Mouse (Mus musculus): ENCODE results near the gene Olfm4. TPM values are rescaled to one million over a fixed set of nuclear protein-coding genes. Genes with fewer than 3 reads are reported as not detected.
A peak's percentile ranks its signal among the peaks of the same experiment; 100 is the strongest.

Olfm4 gene
- polyA plus RNA-seq, 1 experiment from 2014 or later, result 1.2 TPM

- Histone ChIP-seq H3K36me3 (ENCODE audit: control insufficient read depth, insufficient read depth, low read length) (no peaks in the 10 kb centered on the region), H3K4me3 (ENCODE audit: low read length) (no peak overlapping the region), H3K9me3 (ENCODE audit: control insufficient read depth, low read length) (no peaks in the 10 kb centered on the region), H3K27me3 (replicated peaks; ENCODE audit: control insufficient read depth, insufficient read depth, low read length) (no peaks in the 10 kb centered on the region), H3K4me1 (ENCODE audit: control insufficient read depth, insufficient read depth, low read depth, low read length) (no peaks in the 10 kb centered on the region), H3K9ac (ENCODE audit: low read depth, low read length) (no peak overlapping the region), H3K27ac (ENCODE audit: low read depth, low read length) (no peak overlapping the region), H3K4me2 (ENCODE audit: low read length) (no peak overlapping the region)
- 75% methylated on average over 3 of the region's 3 CpGs for WGBS
- ATAC-seq, result no peak
These were observed 23.8 kb downstream of the Olfm4 start for GRCm38 (mm10) chr14:80007686-80008085.

- Histone ChIP-seq H3K27me3 (replicated peaks; ENCODE audit: control insufficient read depth, insufficient read depth, low read length) (no peaks in the 10 kb centered on the region), H3K4me1 (ENCODE audit: control insufficient read depth, insufficient read depth, low read depth, low read length) (no peaks in the 10 kb centered on the region), H3K9me3 (ENCODE audit: control insufficient read depth, low read length) (no peaks in the 10 kb centered on the region), H3K4me3 (ENCODE audit: low read length) (no peak overlapping the region), H3K4me2 (ENCODE audit: low read length) (no peak overlapping the region), H3K27ac (ENCODE audit: low read depth, low read length) (no peak overlapping the region), H3K9ac (ENCODE audit: low read depth, low read length) (no peak overlapping the region), H3K36me3 (ENCODE audit: control insufficient read depth, insufficient read depth, low read length) (no peaks in the 10 kb centered on the region)
- ATAC-seq, result no peak
- 90% methylated on average over 3 of the region's 3 CpGs for WGBS
These were observed 26.5 kb downstream of the Olfm4 start for GRCm38 (mm10) chr14:80010426-80010825.

GRCm38 (mm10) chr14:80014966-80015365 is 31.1 kb downstream of the Olfm4 start:
- no peaks in the 10 kb centered on the region for H3K36me3 ChIP-seq (ENCODE audit: control insufficient read depth, insufficient read depth, low read length)
- ATAC-seq, result peak; percentile 53; the same call in 1 of the 2 replicates
- H3K27me3 ChIP-seq (replicated peaks; ENCODE audit: control insufficient read depth, insufficient read depth, low read length), result no peaks in the 10 kb centered on the region

GRCm38 (mm10) chr14:80016112-80016511 is 32.2 kb downstream of the Olfm4 start:
- Histone ChIP-seq H3K4me2 (ENCODE audit: low read length) (no peak overlapping the region), H3K9me3 (ENCODE audit: control insufficient read depth, low read length) (no peaks in the 10 kb centered on the region), H3K4me3 (ENCODE audit: low read length) (no peak overlapping the region), H3K27me3 (replicated peaks; ENCODE audit: control insufficient read depth, insufficient read depth, low read length) (no peaks in the 10 kb centered on the region), H3K4me1 (ENCODE audit: control insufficient read depth, insufficient read depth, low read depth, low read length) (no peaks in the 10 kb centered on the region), H3K36me3 (ENCODE audit: control insufficient read depth, insufficient read depth, low read length) (no peaks in the 10 kb centered on the region), H3K9ac (ENCODE audit: low read depth, low read length) (no peak overlapping the region), H3K27ac (ENCODE audit: low read depth, low read length) (no peak overlapping the region)
- no peak for ATAC-seq

More at GRCm38 (mm10) chr14:80014966-80015365, 31.1 kb downstream of the Olfm4 start:
- Histone ChIP-seq H3K4me3 (ENCODE audit: low read length) (no peak overlapping the region), H3K4me1 (ENCODE audit: control insufficient read depth, insufficient read depth, low read depth, low read length) (no peaks in the 10 kb centered on the region), H3K9ac (ENCODE audit: low read depth, low read length) (no peak overlapping the region), H3K9me3 (ENCODE audit: control insufficient read depth, low read length) (no peaks in the 10 kb centered on the region), H3K4me2 (ENCODE audit: low read length) (no peak overlapping the region), H3K27ac (ENCODE audit: low read depth, low read length) (no peak overlapping the region)
- 21% methylated on average over 6 of the region's 6 CpGs for WGBS

GRCm38 (mm10) chr14:80026078-80026477 is 42.2 kb downstream of the Olfm4 start:
- Histone ChIP-seq H3K4me2 (ENCODE audit: low read length) (no peak overlapping the region), H3K4me1 (ENCODE audit: control insufficient read depth, insufficient read depth, low read depth, low read length) (no peaks in the 10 kb centered on the region; the same call in 1 of the 2 replicates), H3K27me3 (replicated peaks; ENCODE audit: control insufficient read depth, insufficient read depth, low read length) (no peaks in the 10 kb centered on the region), H3K36me3 (ENCODE audit: control insufficient read depth, insufficient read depth, low read length) (no peaks in the 10 kb centered on the region), H3K9me3 (ENCODE audit: control insufficient read depth, low read length) (no peaks in the 10 kb centered on the region), H3K27ac (ENCODE audit: low read depth, low read length) (no peak overlapping the region), H3K4me3 (ENCODE audit: low read length) (no peak overlapping the region), H3K9ac (ENCODE audit: low read depth, low read length) (no peak overlapping the region)
- no peak for ATAC-seq
- WGBS, result 62% methylated on average over 6 of the region's 6 CpGs

GRCm38 (mm10) chr14:80029297-80030001 is 45.6 kb downstream of the Olfm4 start:
- no peak overlapping the region for H3K27ac ChIP-seq (ENCODE audit: low read depth, low read length)
- no peak overlapping the region for H3K4me3 ChIP-seq (ENCODE audit: low read length)
- H3K9ac ChIP-seq (ENCODE audit: low read depth, low read length), result no peak overlapping the region
- no peaks in the 10 kb centered on the region for H3K27me3 ChIP-seq (replicated peaks; ENCODE audit: control insufficient read depth, insufficient read depth, low read length)
- H3K9me3 ChIP-seq (ENCODE audit: control insufficient read depth, low read length), result no peaks in the 10 kb centered on the region
- no peak overlapping the region for H3K4me2 ChIP-seq (ENCODE audit: low read length)
- ATAC-seq, result no peak
- 80% methylated on average over 3 of the region's 3 CpGs for WGBS
- H3K4me1 ChIP-seq (ENCODE audit: control insufficient read depth, insufficient read depth, low read depth, low read length), result no peaks in the 10 kb centered on the region
- H3K36me3 ChIP-seq (ENCODE audit: control insufficient read depth, insufficient read depth, low read length), result no peaks in the 10 kb centered on the region

GRCm38 (mm10) chr14:80039645-80040272 is 55.9 kb downstream of the Olfm4 start:
- no peak overlapping the region for H3K4me3 ChIP-seq (ENCODE audit: low read length)

GRCm38 (mm10) chr14:80046104-80046734 is 62.3 kb downstream of the Olfm4 start:
- Histone ChIP-seq H3K27ac (ENCODE audit: low read depth, low read length) (no peak overlapping the region), H3K9ac (ENCODE audit: low read depth, low read length) (no peak overlapping the region), H3K4me1 (ENCODE audit: control insufficient read depth, insufficient read depth, low read depth, low read length) (no peaks in the 10 kb centered on the region), H3K9me3 (ENCODE audit: control insufficient read depth, low read length) (no peaks in the 10 kb centered on the region), H3K4me3 (ENCODE audit: low read length) (no peak overlapping the region), H3K36me3 (ENCODE audit: control insufficient read depth, insufficient read depth, low read length) (no peaks in the 10 kb centered on the region), H3K4me2 (ENCODE audit: low read length) (no peak overlapping the region), H3K27me3 (replicated peaks; ENCODE audit: control insufficient read depth, insufficient read depth, low read length) (no peaks in the 10 kb centered on the region)
- ATAC-seq, result no peak
- WGBS, result 89% methylated on average over 6 of the region's 6 CpGs

More at GRCm38 (mm10) chr14:80039645-80040272, 55.9 kb downstream of the Olfm4 start:
- peak; percentile 54; the same call in 1 of the 2 replicates for ATAC-seq
- Histone ChIP-seq H3K36me3 (ENCODE audit: control insufficient read depth, insufficient read depth, low read length) (no peaks in the 10 kb centered on the region), H3K9me3 (ENCODE audit: control insufficient read depth, low read length) (no peaks in the 10 kb centered on the region), H3K9ac (ENCODE audit: low read depth, low read length) (no peak overlapping the region), H3K27ac (ENCODE audit: low read depth, low read length) (no peak overlapping the region), H3K27me3 (replicated peaks; ENCODE audit: control insufficient read depth, insufficient read depth, low read length) (no peaks in the 10 kb centered on the region), H3K4me2 (ENCODE audit: low read length) (no peak overlapping the region), H3K4me1 (ENCODE audit: control insufficient read depth, insufficient read depth, low read depth, low read length) (no peaks in the 10 kb centered on the region)
- 52% methylated on average over 4 of the region's 4 CpGs for WGBS

- Histone ChIP-seq H3K36me3 (ENCODE audit: control insufficient read depth, insufficient read depth, low read length) (no peaks in the 10 kb centered on the region), H3K4me1 (ENCODE audit: control insufficient read depth, insufficient read depth, low read depth, low read length) (no peaks in the 10 kb centered on the region), H3K4me3 (ENCODE audit: low read length) (no peak overlapping the region), H3K27ac (ENCODE audit: low read depth, low read length) (no peak overlapping the region), H3K4me2 (ENCODE audit: low read length) (no peak overlapping the region), H3K9ac (ENCODE audit: low read depth, low read length) (no peak overlapping the region), H3K27me3 (replicated peaks; ENCODE audit: control insufficient read depth, insufficient read depth, low read length) (no peaks in the 10 kb centered on the region), H3K9me3 (ENCODE audit: control insufficient read depth, low read length) (no peaks in the 10 kb centered on the region)
- ATAC-seq, result peak; percentile 61; the same call in 1 of the 2 replicates
- WGBS, result 48% methylated on average over 5 of the region's 5 CpGs
These were observed 63.7 kb downstream of the Olfm4 start for GRCm38 (mm10) chr14:80047368-80048101.
